8 mouse cellular contexts compared by ENCODE assay signal in the genomic region with DNA sequence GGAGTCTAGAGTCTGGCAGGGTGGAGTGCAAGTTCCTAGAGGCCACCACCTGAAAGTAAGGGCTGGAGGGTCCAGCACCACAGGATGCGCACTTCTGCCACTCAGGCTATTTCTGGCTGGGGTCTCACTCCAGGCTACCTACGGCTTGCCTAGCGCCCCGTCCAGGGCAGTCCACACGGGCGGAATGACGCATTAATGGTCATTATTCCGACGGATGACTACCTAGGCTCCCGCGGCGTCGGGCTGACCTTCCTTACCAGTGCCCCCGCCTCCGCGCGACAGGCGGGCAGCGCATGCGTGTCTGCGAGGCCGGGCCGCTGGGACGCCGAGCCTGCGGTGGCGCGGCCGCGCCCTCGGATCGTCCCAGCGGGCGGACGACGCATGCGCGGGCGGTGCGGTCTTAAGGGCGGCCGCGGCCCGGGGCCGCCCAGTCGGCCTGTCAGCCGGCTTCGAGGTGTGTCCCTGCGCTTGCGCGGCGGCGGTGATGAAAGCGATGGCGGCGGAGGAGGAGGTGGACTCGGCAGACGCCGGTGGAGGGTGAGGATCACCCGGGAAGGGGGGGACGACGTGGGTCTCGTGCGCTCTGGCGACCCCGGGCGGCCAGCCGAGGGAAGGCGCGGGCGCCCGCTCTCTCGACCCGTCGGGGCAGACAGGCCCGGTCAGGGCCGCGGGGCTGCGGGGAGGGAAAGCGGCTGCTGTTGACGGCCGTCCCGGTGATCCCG. TPM values are rescaled to one million over a fixed set of nuclear protein-coding genes. Genes with fewer than 3 reads are reported as not detected.
DNase-seq lines count a peak whose midpoint lies in the region; ATAC-seq and TF ChIP-seq lines count a peak whose summit lies in the region.

A gene (plus strand): TSS at position 306 of the 722 bp plus-strand sequence.

- peak; percentile 92 for ATAC-seq in activated CD4-positive, CD25-positive, alpha-beta regulatory T cell, adult 4 months
- ATAC-seq in megakaryocyte progenitor cell, adult 5-6 weeks (replicated peaks; ENCODE audit: poor library complexity): peak; percentile 76

- H3K27ac ChIP-seq in cortical plate, adult 2 months (ENCODE audit: insufficient read depth, low read length): peak within 1 kb of the TSS; percentile 89

- peak; percentile 98 for DNase-seq in gastrocnemius, postnatal 10 days
- peak; percentile 95 for DNase-seq in induced T-regulatory cell, adult 2 months (ENCODE audit: low read depth)
- peak; percentile 84 to 91 for DNase-seq in left cerebral cortex, adult 9 months (ENCODE audit: low spot score in 2 of 2)
- peak; percentile 94 for DNase-seq in right cerebral cortex, postnatal 14 days
- DNase-seq in urinary bladder, postnatal 36 days (ENCODE audit: low spot score in 2 of 2): peak; percentile 94 to 96

- peaks cover 3% of the 10 kb centered on the region; the same call in 1 of the 2 replicates for H3K4me1 ChIP-seq in cortical plate, adult 2 months (ENCODE audit: control insufficient read depth, insufficient read depth, low read length)

- TF ChIP-seq POLR2A in cortical plate, adult 2 months (IDR thresholded peaks at IDR 0.05; ENCODE audit: extremely low read depth, insufficient read depth, low read length): peak; percentile 72

- peak within 1 kb of the TSS; percentile 61 for H3K4me3 ChIP-seq in cortical plate, adult 2 months (ENCODE audit: insufficient read depth, low read length)

- no peak for TF ChIP-seq CTCF in cortical plate, adult 2 months (IDR thresholded peaks at IDR 0.05; ENCODE audit: extremely low read depth, insufficient read depth, low read length)

RNA-seq across cellular contexts. Expression of the gene that starts here (rescaled TPM):
- polyA plus RNA-seq in activated CD4-positive, CD25-positive, alpha-beta regulatory T cell, adult 4 months (2017; shearing (Covaris generic)): 10 to 100 TPM; 14.7 to 15.4 TPM
- 22.4 and 23.7 TPM in 2 replicates for polyA plus RNA-seq in cortical plate, adult 2 months (2012; rRNA removed)
- 10 to 100 TPM; 22.9 to 23.9 TPM for total RNA-seq in gastrocnemius, postnatal 10 days (2021)
- 42.2 and 58.9 TPM in 2 replicates for total RNA-seq in megakaryocyte progenitor cell, adult 5-6 weeks (2015)
- 44.1 and 63.1 TPM in 2 replicates for total RNA-seq in megakaryocyte progenitor cell, adult 5-6 weeks (2017)

Comparison
In these comparisons a context has a peak if more than half of its experiments do, and no peak if none do; other contexts are left out.
1. Peak in every context shown above with its lines: DNase-seq, ATAC-seq, H3K4me3 ChIP-seq and H3K27ac ChIP-seq.